Mouse (Mus musculus) Patski (cell line): ENCODE data around the gene Cdpf1. TPM values are rescaled to one million over a fixed set of nuclear protein-coding genes. Genes with fewer than 3 reads are reported as not detected.

Experiments used
- ATAC-seq: fragments of 100-300 bp; one replicate; pipeline ENCODE4 v1.8.0; 2021
- CTCF ChIA-PET: fragments of 350-600 bp; sonication (Branson Sonifier 250); formaldehyde crosslinking; loops from one replicate; lab custom pipeline; 2022; ENCODE audit warnings: inconsistent platforms; lab: Charles Lee
- POLR2A ChIA-PET: fragments of 350-600 bp; sonication (Branson Sonifier 250); formaldehyde crosslinking; loops from one replicate; lab custom pipeline; 2022; ENCODE audit warnings: antibody characterized with exemption, inconsistent platforms; lab: Charles Lee
- DNase-seq: peaks from one replicate; pipeline ENCODE4 v3.0.0-alpha.2; 2011; ENCODE audit warnings: low read depth, low spot score
- H3K27me3 ChIP-seq: fragments of 371-371 bp; one replicate; pipeline ENCODE4 v1.5.1; 2021
- CTCF ChIP-seq: fragments of 100-300 bp; IDR thresholded peaks from one replicate; pipeline ENCODE4 v1.5.1; 2021
- in situ Hi-C: fragments of 300-500 bp; cut with MboI; formaldehyde crosslinking; loops from 3 replicates; pipeline ENCODE4 v1.11.1; 2018; ENCODE audit warnings: low pct_unique_long_range_greater_than_20kb, mixed read lengths
- polyA plus RNA-seq: library from polyadenylated mRNA; unstranded; gene quantifications from one replicate; pipeline ENCODE4 v1.2.3, GENCODE M21; 2021

Gene Cdpf1
- polyA plus RNA-seq, 1 experiment from 2014 or later = 17.5 TPM

DNA sequence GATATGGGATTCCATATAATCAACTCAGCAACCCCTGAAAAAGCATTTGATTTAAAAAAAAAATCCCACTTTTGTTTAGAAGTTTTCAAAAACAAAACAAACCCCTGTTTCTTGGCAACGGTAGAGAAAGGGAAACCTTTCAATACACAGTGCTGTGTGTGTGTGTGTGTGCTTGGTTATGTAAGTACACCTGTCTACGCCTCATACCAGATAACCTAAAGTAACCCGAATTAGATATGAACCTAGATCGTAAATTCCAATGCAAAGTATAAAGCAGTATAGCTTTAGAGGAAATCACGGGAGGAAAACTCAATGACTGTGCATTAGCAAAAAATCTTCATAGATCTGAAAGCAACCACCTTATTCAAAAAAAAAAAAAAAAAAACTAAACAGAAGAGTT is 44.8 kb downstream of the Cdpf1 start:
- H3K27me3 ChIP-seq = no peaks in the 10 kb centered on the region
- POLR2A ChIA-PET = no interaction called here
- CTCF ChIA-PET = interaction anchor here (1.6 kb wide), 1 partner anchor 15 kb away, joined by 4 read pairs; no protein-coding TSS in a partner anchor
- no peak for DNase-seq
- in situ Hi-C loops = loop anchor here (25.0 kb wide), 1 partner anchor 654 kb away; no protein-coding TSS in a partner anchor
- TF ChIP-seq CTCF = no peak
- ATAC-seq = no peak

DNA sequence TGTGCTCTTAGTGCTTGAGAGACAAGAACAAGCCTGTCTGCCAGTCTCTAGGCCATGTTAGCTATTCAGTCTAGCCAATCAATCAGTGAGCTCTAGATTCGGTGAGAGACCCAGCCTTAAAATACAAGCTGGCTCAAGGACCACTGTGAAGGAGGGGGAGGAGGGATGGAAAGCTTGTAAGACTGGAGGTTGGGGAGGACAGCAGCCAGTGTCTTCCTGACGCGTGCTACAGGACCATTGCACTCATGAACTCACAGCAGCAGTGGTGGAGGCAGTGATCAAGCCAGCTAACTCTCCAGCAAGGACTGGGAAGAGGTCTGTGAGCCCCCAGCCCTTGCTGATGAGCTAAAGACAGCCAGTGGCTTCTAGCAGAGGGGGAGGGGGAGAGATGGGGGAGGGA is 46.5 kb downstream of the Cdpf1 start:
- in situ Hi-C loops = loop anchor here (25.0 kb wide), 1 partner anchor 653 kb away; no protein-coding TSS in a partner anchor
- no peaks in the 10 kb centered on the region for H3K27me3 ChIP-seq
- ChIA-PET POLR2A (no interaction called here), CTCF (no interaction called here)
- no peak for TF ChIP-seq CTCF
- DNase-seq (no peak), ATAC-seq (no peak)

DNA sequence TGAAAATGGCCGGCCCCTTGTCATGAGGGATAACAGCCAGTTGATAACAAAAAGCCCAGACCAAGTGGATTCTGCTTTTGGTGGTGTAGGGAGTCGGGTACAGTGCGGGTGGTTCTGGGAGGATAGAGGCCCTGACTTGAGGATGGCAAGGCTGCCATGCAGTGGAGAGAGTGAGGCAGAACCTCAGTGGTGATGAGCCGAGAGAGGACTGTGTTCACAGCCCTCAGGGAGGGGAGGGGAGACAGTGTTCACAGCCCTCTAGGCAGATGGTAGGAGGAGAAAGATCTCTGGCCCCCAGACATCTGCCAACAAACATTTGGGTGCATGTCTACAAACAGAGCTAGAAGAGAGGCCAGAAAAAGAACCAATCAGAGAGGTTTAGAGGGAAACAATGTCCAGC is 48.7 kb downstream of the Cdpf1 start:
- ChIA-PET POLR2A (no interaction called here), CTCF (no interaction called here)
- H3K27me3 ChIP-seq = no peaks in the 10 kb centered on the region
- DNase-seq (no peak), ATAC-seq (no peak)
- TF ChIP-seq CTCF = no peak
- in situ Hi-C loops = loop anchor here (25.0 kb wide), 1 partner anchor 650 kb away; no protein-coding TSS in a partner anchor

DNA sequence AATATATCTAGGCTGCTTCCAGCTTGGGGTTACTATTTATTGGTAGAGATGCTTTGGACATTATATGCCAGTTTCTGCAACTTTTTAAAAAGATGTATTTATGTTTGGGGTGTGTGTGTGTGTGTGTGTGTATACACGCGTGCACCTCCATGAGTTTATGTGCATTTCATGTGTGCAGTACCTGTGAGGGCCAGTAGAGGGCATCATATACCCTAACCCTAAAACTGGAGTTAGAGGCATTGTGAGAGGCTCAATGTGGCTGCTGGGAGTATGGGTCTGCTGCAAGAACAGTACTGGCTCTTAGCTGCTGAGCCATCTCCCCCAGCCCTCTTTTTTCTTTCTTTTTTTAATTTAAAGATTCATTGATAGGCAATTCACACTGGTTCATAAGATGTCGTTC is 53.7 kb downstream of the Cdpf1 start:
- ChIA-PET CTCF (no interaction called here), POLR2A (no interaction called here)
- ATAC-seq = no peak
- no peak for DNase-seq
- in situ Hi-C loops = loop anchor here (25.0 kb wide), 1 partner anchor 645 kb away; no protein-coding TSS in a partner anchor
- TF ChIP-seq CTCF = peak; percentile 42
- no peaks in the 10 kb centered on the region for H3K27me3 ChIP-seq

Other genes with a start within 250 kb of the Cdpf1 start
- gene Wnt7b, start 229.2 kb downstream of the Cdpf1 start, polyA plus RNA-seq = 133 TPM
- 4.7 TPM for gene Ppara, start 76.7 kb downstream of the Cdpf1 start, polyA plus RNA-seq
- 0.01 TPM for gene Pkdrej, start 10.0 kb upstream of the Cdpf1 start, polyA plus RNA-seq
- 19.4 TPM for gene Ttc38, start 20.6 kb upstream of the Cdpf1 start, polyA plus RNA-seq
- 23.2 TPM for gene Gtse1, start 48.0 kb upstream of the Cdpf1 start, polyA plus RNA-seq
- 22.9 TPM for gene Trmu, start 67.6 kb upstream of the Cdpf1 start, polyA plus RNA-seq
- gene Celsr1, start 222.1 kb upstream of the Cdpf1 start, polyA plus RNA-seq = 30.8 TPM
- 44.1 TPM for gene Gramd4, start 246.0 kb upstream of the Cdpf1 start, polyA plus RNA-seq